Mouse (Mus musculus): ENCODE measurements around the gene Lrfn4. TPM values are rescaled to one million over a fixed set of nuclear protein-coding genes. Genes with fewer than 3 reads are reported as not detected.

The Lrfn4 gene
- polyA plus RNA-seq, 1 experiment: 1.7 TPM

DNA sequence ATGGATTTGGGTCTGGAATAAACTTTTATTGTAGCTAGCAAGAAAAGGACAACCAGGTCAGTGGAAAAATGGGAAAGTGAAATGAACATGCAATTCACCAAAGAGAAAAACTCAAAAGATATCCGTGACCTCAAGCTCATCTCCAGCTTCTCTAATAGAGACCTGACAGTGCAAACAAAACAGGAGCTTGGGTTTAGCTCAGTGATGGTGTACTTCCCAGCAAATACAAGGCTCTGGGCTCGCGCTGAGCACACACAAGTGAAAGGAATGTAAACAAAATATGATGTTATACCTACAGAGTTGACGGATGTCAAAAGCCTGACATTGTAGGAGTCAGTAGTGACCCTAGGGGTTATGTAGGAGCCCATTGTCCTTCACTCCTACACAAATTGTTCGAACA lies 36.2 kb downstream of the Lrfn4 start:
- no peaks in the 10 kb centered on the region for H3K4me1 ChIP-seq (ENCODE audit: control insufficient read depth, insufficient read depth, low read length)
- no peaks in the 10 kb centered on the region for H3K36me3 ChIP-seq (ENCODE audit: control insufficient read depth, insufficient read depth, low read length)
- H3K27me3 ChIP-seq (ENCODE audit: control insufficient read depth, insufficient read depth, low read length): no peaks in the 10 kb centered on the region
- H3K27ac ChIP-seq (ENCODE audit: control insufficient read depth, insufficient read depth, low read depth, low read length): no peak overlapping the region
- H3K4me3 ChIP-seq (ENCODE audit: control insufficient read depth, low read depth, low read length): no peak overlapping the region
- TF ChIP-seq CTCF (IDR thresholded peaks at IDR 0.05; ENCODE audit: control insufficient read depth, insufficient read depth, insufficient replicate concordance, low read depth, low read length) (no peak), POLR2A (IDR thresholded peaks at IDR 0.05; ENCODE audit: control insufficient read depth, low read depth, low read length) (no peak)

DNA sequence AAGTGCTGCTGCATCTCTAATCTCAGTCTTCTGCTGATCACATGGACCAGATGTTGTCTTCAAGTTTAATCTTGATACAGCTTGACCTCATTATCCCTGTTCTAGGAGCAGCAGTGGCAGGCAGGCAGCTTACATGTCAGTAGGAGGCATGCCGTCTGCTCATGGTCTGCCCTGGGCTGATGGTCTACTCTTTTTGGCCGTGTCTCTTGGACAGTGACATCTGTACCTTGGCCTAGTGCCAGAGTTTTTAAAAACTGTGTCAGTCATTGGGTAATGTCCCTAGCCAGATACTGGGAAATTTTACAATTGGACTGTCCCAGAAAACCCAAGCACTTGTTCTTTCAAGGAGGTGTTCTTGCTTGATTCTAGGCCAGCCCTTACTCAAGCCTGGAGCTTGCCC lies 36.7 kb downstream of the Lrfn4 start:
- no peak overlapping the region for H3K4me3 ChIP-seq (ENCODE audit: control insufficient read depth, low read depth, low read length)
- no peak overlapping the region for H3K27ac ChIP-seq (ENCODE audit: control insufficient read depth, insufficient read depth, low read depth, low read length)
- H3K4me1 ChIP-seq (ENCODE audit: control insufficient read depth, insufficient read depth, low read length): no peaks in the 10 kb centered on the region
- no peak for TF ChIP-seq CTCF (IDR thresholded peaks at IDR 0.05; ENCODE audit: control insufficient read depth, insufficient read depth, insufficient replicate concordance, low read depth, low read length)
- no peak for TF ChIP-seq POLR2A (IDR thresholded peaks at IDR 0.05; ENCODE audit: control insufficient read depth, low read depth, low read length)
- H3K36me3 ChIP-seq (ENCODE audit: control insufficient read depth, insufficient read depth, low read length): no peaks in the 10 kb centered on the region
- no peaks in the 10 kb centered on the region for H3K27me3 ChIP-seq (ENCODE audit: control insufficient read depth, insufficient read depth, low read length)

DNA sequence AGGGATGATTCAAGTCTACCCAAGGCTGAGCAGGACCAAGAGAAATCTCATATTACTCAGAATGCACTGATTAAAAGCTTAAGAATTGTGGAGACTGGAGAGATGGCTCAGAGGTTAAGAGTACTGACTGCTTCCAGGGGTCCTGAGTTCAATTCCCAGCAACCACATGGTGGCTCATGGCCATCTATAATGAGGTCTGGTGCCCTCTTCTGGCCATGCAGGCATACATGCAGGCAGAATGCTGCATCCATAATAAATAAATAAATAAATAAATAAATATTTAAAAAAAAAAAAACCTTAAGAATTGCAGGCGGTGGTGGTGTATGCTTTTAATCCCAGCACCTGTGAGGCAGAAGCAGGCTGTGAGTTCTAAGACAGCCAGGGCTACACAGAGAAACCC lies 42.2 kb downstream of the Lrfn4 start:
- Histone ChIP-seq H3K36me3 (ENCODE audit: control insufficient read depth, insufficient read depth, low read length) (no peaks in the 10 kb centered on the region), H3K27me3 (ENCODE audit: control insufficient read depth, insufficient read depth, low read length) (no peaks in the 10 kb centered on the region), H3K4me3 (ENCODE audit: control insufficient read depth, low read depth, low read length) (no peak overlapping the region), H3K27ac (ENCODE audit: control insufficient read depth, insufficient read depth, low read depth, low read length) (no peak overlapping the region), H3K4me1 (ENCODE audit: control insufficient read depth, insufficient read depth, low read length) (no peaks in the 10 kb centered on the region)
- no peak for TF ChIP-seq CTCF (IDR thresholded peaks at IDR 0.05; ENCODE audit: control insufficient read depth, insufficient read depth, insufficient replicate concordance, low read depth, low read length)

GRCm38 (mm10) chr19:4572467-4572866 lies 43.0 kb downstream of the Lrfn4 start:
- Histone ChIP-seq H3K4me1 (ENCODE audit: control insufficient read depth, insufficient read depth, low read length) (no peaks in the 10 kb centered on the region), H3K4me3 (ENCODE audit: control insufficient read depth, low read depth, low read length) (no peak overlapping the region), H3K27me3 (ENCODE audit: control insufficient read depth, insufficient read depth, low read length) (no peaks in the 10 kb centered on the region), H3K36me3 (ENCODE audit: control insufficient read depth, insufficient read depth, low read length) (no peaks in the 10 kb centered on the region), H3K27ac (ENCODE audit: control insufficient read depth, insufficient read depth, low read depth, low read length) (no peak overlapping the region)
- TF ChIP-seq CTCF (IDR thresholded peaks at IDR 0.05; ENCODE audit: control insufficient read depth, insufficient read depth, insufficient replicate concordance, low read depth, low read length) (no peak), POLR2A (IDR thresholded peaks at IDR 0.05; ENCODE audit: control insufficient read depth, low read depth, low read length) (no peak)

DNA sequence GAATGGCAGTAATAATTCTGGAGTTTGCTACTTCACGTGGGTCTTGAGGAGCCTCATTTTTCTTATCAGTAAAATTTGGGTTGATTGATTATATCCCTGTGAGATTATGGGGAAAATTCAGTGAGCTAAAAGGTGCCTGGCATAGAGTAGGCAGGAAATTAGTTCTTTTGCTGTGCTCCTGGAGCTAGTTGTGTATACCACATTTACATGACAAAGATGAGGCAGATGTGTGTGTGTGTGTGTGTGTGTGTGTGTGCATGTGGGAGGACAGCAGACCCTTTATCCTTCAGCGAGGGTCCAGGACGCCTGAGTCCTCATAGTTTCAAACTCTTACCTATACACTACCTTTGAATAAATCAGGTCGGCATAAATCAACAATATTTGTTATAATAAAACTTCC lies 43.4 kb downstream of the Lrfn4 start:
- H3K4me1 ChIP-seq (ENCODE audit: control insufficient read depth, insufficient read depth, low read length): no peaks in the 10 kb centered on the region
- H3K27me3 ChIP-seq (ENCODE audit: control insufficient read depth, insufficient read depth, low read length): no peaks in the 10 kb centered on the region
- no peak overlapping the region for H3K4me3 ChIP-seq (ENCODE audit: control insufficient read depth, low read depth, low read length)
- TF ChIP-seq POLR2A (IDR thresholded peaks at IDR 0.05; ENCODE audit: control insufficient read depth, low read depth, low read length) (no peak), CTCF (IDR thresholded peaks at IDR 0.05; ENCODE audit: control insufficient read depth, insufficient read depth, insufficient replicate concordance, low read depth, low read length) (no peak)
- no peaks in the 10 kb centered on the region for H3K36me3 ChIP-seq (ENCODE audit: control insufficient read depth, insufficient read depth, low read length)
- no peak overlapping the region for H3K27ac ChIP-seq (ENCODE audit: control insufficient read depth, insufficient read depth, low read depth, low read length)

DNA sequence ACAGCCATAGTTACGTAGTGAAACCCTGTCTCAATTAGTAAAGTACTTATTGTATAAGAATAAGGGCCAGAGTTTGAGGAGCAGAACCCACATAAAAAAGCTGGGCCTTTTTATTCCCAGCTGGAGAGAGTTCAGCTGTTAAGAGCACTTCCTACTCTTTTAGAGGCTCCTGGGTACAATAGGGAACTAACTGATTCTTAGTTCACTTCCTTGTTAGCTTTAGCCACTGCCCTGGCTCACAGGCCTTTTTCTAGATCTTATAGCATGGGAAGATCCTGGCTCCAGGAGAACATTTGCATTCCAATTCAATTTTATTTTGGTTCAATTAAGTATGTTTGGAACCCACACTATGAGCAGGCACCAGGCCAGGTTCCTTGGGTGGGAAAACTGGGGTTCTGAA lies 43.8 kb downstream of the Lrfn4 start:
- TF ChIP-seq POLR2A (IDR thresholded peaks at IDR 0.05; ENCODE audit: control insufficient read depth, low read depth, low read length) (no peak), CTCF (IDR thresholded peaks at IDR 0.05; ENCODE audit: control insufficient read depth, insufficient read depth, insufficient replicate concordance, low read depth, low read length) (no peak)
- no peak overlapping the region for H3K27ac ChIP-seq (ENCODE audit: control insufficient read depth, insufficient read depth, low read depth, low read length)
- H3K4me1 ChIP-seq (ENCODE audit: control insufficient read depth, insufficient read depth, low read length): no peaks in the 10 kb centered on the region
- H3K27me3 ChIP-seq (ENCODE audit: control insufficient read depth, insufficient read depth, low read length): no peaks in the 10 kb centered on the region
- no peaks in the 10 kb centered on the region for H3K36me3 ChIP-seq (ENCODE audit: control insufficient read depth, insufficient read depth, low read length)
- no peak overlapping the region for H3K4me3 ChIP-seq (ENCODE audit: control insufficient read depth, low read depth, low read length)

DNA sequence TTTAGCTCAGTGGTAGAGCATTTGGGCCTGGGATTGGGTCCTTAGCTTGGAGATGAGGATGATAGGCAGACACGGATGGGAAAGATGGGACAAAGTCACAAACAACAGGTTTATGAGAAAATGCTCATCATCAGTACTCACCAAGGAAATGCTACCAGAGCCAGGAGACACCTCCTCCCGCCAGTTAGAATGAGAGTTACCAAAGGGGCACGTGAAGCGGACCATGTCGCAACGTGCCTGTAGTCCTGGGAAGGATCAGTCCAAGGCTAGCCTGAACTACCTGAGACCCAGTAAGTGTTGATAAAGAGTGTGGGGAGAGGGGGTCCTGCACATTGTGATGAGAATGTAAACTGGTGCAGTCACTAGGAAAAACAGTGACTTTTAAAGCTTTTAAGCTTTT lies 44.7 kb downstream of the Lrfn4 start:
- H3K27ac ChIP-seq (ENCODE audit: control insufficient read depth, insufficient read depth, low read depth, low read length): no peak overlapping the region
- H3K4me3 ChIP-seq (ENCODE audit: control insufficient read depth, low read depth, low read length): no peak overlapping the region
- no peaks in the 10 kb centered on the region for H3K36me3 ChIP-seq (ENCODE audit: control insufficient read depth, insufficient read depth, low read length)
- no peaks in the 10 kb centered on the region for H3K27me3 ChIP-seq (ENCODE audit: control insufficient read depth, insufficient read depth, low read length)
- H3K4me1 ChIP-seq (ENCODE audit: control insufficient read depth, insufficient read depth, low read length): no peaks in the 10 kb centered on the region
- TF ChIP-seq CTCF (IDR thresholded peaks at IDR 0.05; ENCODE audit: control insufficient read depth, insufficient read depth, insufficient replicate concordance, low read depth, low read length): no peak
- TF ChIP-seq POLR2A (IDR thresholded peaks at IDR 0.05; ENCODE audit: control insufficient read depth, low read depth, low read length): no peak

DNA sequence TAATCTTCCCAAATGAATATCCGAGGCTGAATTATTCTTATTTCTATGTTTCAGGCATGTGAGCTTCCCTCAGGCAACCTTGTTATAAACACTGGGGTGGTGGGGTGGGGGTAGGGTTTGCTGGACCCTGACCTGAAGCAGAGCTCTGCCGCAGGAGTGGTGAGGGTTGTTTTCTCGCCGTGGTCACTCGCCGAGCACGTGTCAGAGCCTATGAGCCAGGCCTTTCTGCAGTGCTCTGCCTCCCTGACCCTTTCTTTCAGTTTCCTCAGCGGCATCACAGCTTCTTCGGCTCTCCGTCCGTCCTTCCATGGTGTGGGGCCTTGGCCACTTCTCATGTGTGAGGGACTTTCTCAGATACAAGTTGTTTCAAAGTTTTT lies 45.2 kb downstream of the Lrfn4 start:
- TF ChIP-seq POLR2A (IDR thresholded peaks at IDR 0.05; ENCODE audit: control insufficient read depth, low read depth, low read length) (no peak), CTCF (IDR thresholded peaks at IDR 0.05; ENCODE audit: control insufficient read depth, insufficient read depth, insufficient replicate concordance, low read depth, low read length) (no peak)
- no peaks in the 10 kb centered on the region for H3K27me3 ChIP-seq (ENCODE audit: control insufficient read depth, insufficient read depth, low read length)
- no peak overlapping the region for H3K4me3 ChIP-seq (ENCODE audit: control insufficient read depth, low read depth, low read length)
- H3K4me1 ChIP-seq (ENCODE audit: control insufficient read depth, insufficient read depth, low read length): no peaks in the 10 kb centered on the region
- H3K27ac ChIP-seq (ENCODE audit: control insufficient read depth, insufficient read depth, low read depth, low read length): no peak overlapping the region
- no peaks in the 10 kb centered on the region for H3K36me3 ChIP-seq (ENCODE audit: control insufficient read depth, insufficient read depth, low read length)

Data from testis, adult 2 months (tissue).